ENCODE assay signal across 1 mouse cellular context in genomic region chr4:155832321-155832720, GRCm38 (mm10).
TF ChIP-seq lines count a peak whose summit lies in the region.

No protein-coding gene starts in this region.

TF ChIP-seq in MEL, 35 proteins besides CTCF, POLR2A, EP300 and RAD21:
- no peak for TF ChIP-seq CHD1 (IDR thresholded peaks at IDR 0.05; ENCODE audit: low read depth, low read length)
- no peak for TF ChIP-seq MXI1 (IDR thresholded peaks at IDR 0.05; ENCODE audit: low read depth, low read length)
- no peak for TF ChIP-seq MAZ (IDR thresholded peaks at IDR 0.05; ENCODE audit: low read depth, low read length)
